Mouse (Mus musculus) C2C12 (cell line): ENCODE data around the gene Edn3.

Source experiments
- CEBPB ChIP-seq: IDR thresholded peaks from one replicate; pipeline ENCODE4 v1.6.1; 2011; ENCODE audit warnings: low read depth, mild to moderate bottlenecking, control low read depth, moderate library complexity
- CTCF ChIP-seq: IDR thresholded peaks from one replicate; pipeline ENCODE4 v1.5.1; 2011; ENCODE audit not compliant: control insufficient read depth, insufficient read depth, insufficient read length
- MAX ChIP-seq: IDR thresholded peaks from one replicate; pipeline ENCODE4 v1.6.1; 2011; ENCODE audit warnings: mild to moderate bottlenecking, control low read depth
- MYOD1 ChIP-seq: IDR thresholded peaks from one replicate; pipeline ENCODE4 v1.6.1; 2011; ENCODE audit warnings: low read depth; ENCODE audit not compliant: control insufficient read depth, insufficient read length
- MYOG ChIP-seq: IDR thresholded peaks from one replicate; pipeline ENCODE4 v1.6.1; 2011; ENCODE audit not compliant: control insufficient read depth, insufficient read length; ENCODE audit errors: extremely low read depth
- USF1 ChIP-seq: IDR thresholded peaks from one replicate; pipeline ENCODE4 v1.6.1; 2011; ENCODE audit warnings: low read depth, mild to moderate bottlenecking, control low read depth, moderate library complexity

DNA sequence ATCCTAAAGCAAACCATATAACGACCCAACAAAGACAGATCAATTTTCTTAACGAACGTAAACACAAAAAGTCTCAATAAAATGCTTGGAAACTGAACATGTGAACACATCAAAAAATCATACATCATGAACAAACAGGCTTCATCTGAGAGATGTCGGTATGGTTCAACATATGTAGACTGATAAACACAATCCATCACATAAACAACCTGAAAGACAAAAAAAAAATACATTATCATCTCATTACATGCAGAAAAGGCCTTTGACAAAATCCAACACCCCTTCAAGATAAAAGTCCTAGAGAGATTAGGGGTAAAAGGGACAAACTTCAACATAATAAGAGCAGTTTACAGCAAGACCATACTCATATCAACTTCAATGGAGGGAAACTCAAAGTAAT lies 42.6 kb upstream of the Edn3 start:
- TF ChIP-seq MAX (no peak), MYOG (no peak), CTCF (no peak), USF1 (no peak), MYOD1 (no peak), CEBPB (no peak)
